Mouse (Mus musculus): ENCODE measurements around the gene Nhlrc3. TPM values are rescaled to one million over a fixed set of nuclear protein-coding genes. Genes with fewer than 3 reads are reported as not detected.

Nhlrc3 gene
- polyA plus RNA-seq, 1 experiment from 2014 or later: 7.9 TPM

GRCm38 (mm10) chr3:53463765-53464114 is 608 bp upstream of the Nhlrc3 start:
- peak overlapping the region; percentile 57 for H3K4me2 ChIP-seq (ENCODE audit: low read depth, severe bottlenecking)
- H3K36me3 ChIP-seq (ENCODE audit: control insufficient read depth, insufficient read depth, low read length): peaks cover 2% of the 10 kb centered on the region; the same call in 1 of the 2 replicates
- ATAC-seq (ENCODE audit: insufficient number of reproducible peaks, low FRiP score, low TSS enrichment, low read depth) (peak; percentile 65), DNase-seq (ENCODE audit: low spot score) (no peak)
- 0 out of 2 replicates have a peak, but pooled peaks cover 3% of the 10 kb centered on the region for H3K4me1 ChIP-seq (ENCODE audit: control insufficient read depth, insufficient read depth, low read length)
- H3K4me3 ChIP-seq (ENCODE audit: low read depth, low read length): peak overlapping the region; percentile 78
- H3K27ac ChIP-seq (replicated peaks; ENCODE audit: low read depth, low read length): peak overlapping the region; percentile 79; the same call in 1 of the 2 replicates
- no peaks in the 10 kb centered on the region for H3K9me3 ChIP-seq (ENCODE audit: control insufficient read depth, low read length)
- H3K9ac ChIP-seq (ENCODE audit: low read length): peak overlapping the region; percentile 87
- WGBS: 0% methylated on average over 31 of the region's 35 CpGs
- H3K27me3 ChIP-seq (ENCODE audit: control insufficient read depth, insufficient read depth, low read length): no peaks in the 10 kb centered on the region

DNA sequence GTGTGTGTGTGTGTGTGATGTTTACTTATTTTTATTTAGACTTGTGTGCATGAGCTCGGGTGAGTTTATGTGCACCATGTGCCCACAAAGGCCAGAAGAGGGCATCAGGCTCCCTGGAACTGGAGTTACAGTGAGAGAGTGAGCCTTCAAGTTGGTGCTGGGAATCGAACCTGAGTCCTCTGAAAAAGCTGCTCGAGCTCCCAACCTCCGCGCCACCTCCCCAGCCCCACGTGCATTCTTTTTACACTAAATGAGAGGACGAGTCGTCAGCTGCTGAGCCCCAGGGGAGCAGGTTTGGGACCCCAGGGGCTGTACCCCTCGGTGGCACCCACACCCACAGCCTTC is 459 bp downstream of the Nhlrc3 start:
- peak overlapping the region; percentile 87 for H3K9ac ChIP-seq (ENCODE audit: low read length)
- 6% methylated on average over 9 of the region's 9 CpGs for WGBS

GRCm38 (mm10) chr3:53460106-53460505 is 3.0 kb downstream of the Nhlrc3 start:
- peaks cover 14% of the 10 kb centered on the region for H3K36me3 ChIP-seq (ENCODE audit: control insufficient read depth, insufficient read depth, low read length)
- no peak for DNase-seq (ENCODE audit: low spot score)

More for the DNA sequence above, 459 bp downstream of the Nhlrc3 start:
- Histone ChIP-seq H3K27ac (replicated peaks; ENCODE audit: low read depth, low read length) (peak overlapping the region; percentile 79; the same call in 1 of the 2 replicates), H3K36me3 (ENCODE audit: control insufficient read depth, insufficient read depth, low read length) (peaks cover 2% of the 10 kb centered on the region), H3K4me3 (ENCODE audit: low read depth, low read length) (peak overlapping the region; percentile 78), H3K4me2 (ENCODE audit: low read depth, severe bottlenecking) (peak overlapping the region; percentile 57), H3K27me3 (ENCODE audit: control insufficient read depth, insufficient read depth, low read length) (no peaks in the 10 kb centered on the region), H3K9me3 (ENCODE audit: control insufficient read depth, low read length) (no peaks in the 10 kb centered on the region), H3K4me1 (ENCODE audit: control insufficient read depth, insufficient read depth, low read length) (0 out of 2 replicates have a peak, but pooled peaks cover 3% of the 10 kb centered on the region)
- no peak for DNase-seq (ENCODE audit: low spot score)
- no peak for ATAC-seq (ENCODE audit: insufficient number of reproducible peaks, low FRiP score, low TSS enrichment, low read depth)

GRCm38 (mm10) chr3:53457750-53458149 is 5.4 kb downstream of the Nhlrc3 start:
- Histone ChIP-seq H3K4me2 (ENCODE audit: low read depth, severe bottlenecking) (no peak overlapping the region), H3K36me3 (ENCODE audit: control insufficient read depth, insufficient read depth, low read length) (peaks cover 16% of the 10 kb centered on the region), H3K9me3 (ENCODE audit: control insufficient read depth, low read length) (no peaks in the 10 kb centered on the region), H3K4me3 (ENCODE audit: low read depth, low read length) (no peak overlapping the region), H3K27ac (replicated peaks; ENCODE audit: low read depth, low read length) (no peak overlapping the region), H3K4me1 (ENCODE audit: control insufficient read depth, insufficient read depth, low read length) (no peaks in the 10 kb centered on the region), H3K9ac (ENCODE audit: low read length) (no peak overlapping the region), H3K27me3 (ENCODE audit: control insufficient read depth, insufficient read depth, low read length) (no peaks in the 10 kb centered on the region)
- DNase-seq (ENCODE audit: low spot score): no peak
- WGBS: 54% methylated on average over 5 of the region's 5 CpGs
- no peak for ATAC-seq (ENCODE audit: insufficient number of reproducible peaks, low FRiP score, low TSS enrichment, low read depth)

More at GRCm38 (mm10) chr3:53460106-53460505, 3.0 kb downstream of the Nhlrc3 start:
- no peaks in the 10 kb centered on the region for H3K4me1 ChIP-seq (ENCODE audit: control insufficient read depth, insufficient read depth, low read length)
- H3K27me3 ChIP-seq (ENCODE audit: control insufficient read depth, insufficient read depth, low read length): no peaks in the 10 kb centered on the region
- H3K9ac ChIP-seq (ENCODE audit: low read length): no peak overlapping the region
- no peak for ATAC-seq (ENCODE audit: insufficient number of reproducible peaks, low FRiP score, low TSS enrichment, low read depth)
- no peak overlapping the region for H3K4me3 ChIP-seq (ENCODE audit: low read depth, low read length)
- H3K4me2 ChIP-seq (ENCODE audit: low read depth, severe bottlenecking): no peak overlapping the region
- WGBS: 86% methylated on average over 9 of the region's 9 CpGs
- no peak overlapping the region for H3K27ac ChIP-seq (replicated peaks; ENCODE audit: low read depth, low read length)
- H3K9me3 ChIP-seq (ENCODE audit: control insufficient read depth, low read length): no peaks in the 10 kb centered on the region

- Histone ChIP-seq H3K4me3 (ENCODE audit: low read depth, low read length) (no peak overlapping the region), H3K4me1 (ENCODE audit: control insufficient read depth, insufficient read depth, low read length) (no peaks in the 10 kb centered on the region), H3K27me3 (ENCODE audit: control insufficient read depth, insufficient read depth, low read length) (no peaks in the 10 kb centered on the region), H3K27ac (replicated peaks; ENCODE audit: low read depth, low read length) (no peak overlapping the region), H3K9me3 (ENCODE audit: control insufficient read depth, low read length) (no peaks in the 10 kb centered on the region), H3K4me2 (ENCODE audit: low read depth, severe bottlenecking) (no peak overlapping the region), H3K9ac (ENCODE audit: low read length) (no peak overlapping the region), H3K36me3 (ENCODE audit: control insufficient read depth, insufficient read depth, low read length) (peaks cover 20% of the 10 kb centered on the region)
- DNase-seq (ENCODE audit: low spot score) (no peak), ATAC-seq (ENCODE audit: insufficient number of reproducible peaks, low FRiP score, low TSS enrichment, low read depth) (no peak)
- 82% methylated on average over 7 of the region's 7 CpGs for WGBS
These were observed 8.1 kb downstream of the Nhlrc3 start for GRCm38 (mm10) chr3:53454984-53455383.

- no peak overlapping the region for H3K27ac ChIP-seq (replicated peaks; ENCODE audit: low read depth, low read length)
- H3K9me3 ChIP-seq (ENCODE audit: control insufficient read depth, low read length): no peaks in the 10 kb centered on the region
- 91% methylated on average over 6 of the region's 6 CpGs for WGBS
- ATAC-seq (ENCODE audit: insufficient number of reproducible peaks, low FRiP score, low TSS enrichment, low read depth) (no peak), DNase-seq (ENCODE audit: low spot score) (no peak)
- H3K4me3 ChIP-seq (ENCODE audit: low read depth, low read length): no peak overlapping the region
- no peaks in the 10 kb centered on the region for H3K27me3 ChIP-seq (ENCODE audit: control insufficient read depth, insufficient read depth, low read length)
- peaks cover 20% of the 10 kb centered on the region for H3K36me3 ChIP-seq (ENCODE audit: control insufficient read depth, insufficient read depth, low read length)
- no peak overlapping the region for H3K9ac ChIP-seq (ENCODE audit: low read length)
- H3K4me1 ChIP-seq (ENCODE audit: control insufficient read depth, insufficient read depth, low read length): no peaks in the 10 kb centered on the region
- H3K4me2 ChIP-seq (ENCODE audit: low read depth, severe bottlenecking): no peak overlapping the region
These were observed 8.6 kb downstream of the Nhlrc3 start for GRCm38 (mm10) chr3:53454561-53454960.

DNA sequence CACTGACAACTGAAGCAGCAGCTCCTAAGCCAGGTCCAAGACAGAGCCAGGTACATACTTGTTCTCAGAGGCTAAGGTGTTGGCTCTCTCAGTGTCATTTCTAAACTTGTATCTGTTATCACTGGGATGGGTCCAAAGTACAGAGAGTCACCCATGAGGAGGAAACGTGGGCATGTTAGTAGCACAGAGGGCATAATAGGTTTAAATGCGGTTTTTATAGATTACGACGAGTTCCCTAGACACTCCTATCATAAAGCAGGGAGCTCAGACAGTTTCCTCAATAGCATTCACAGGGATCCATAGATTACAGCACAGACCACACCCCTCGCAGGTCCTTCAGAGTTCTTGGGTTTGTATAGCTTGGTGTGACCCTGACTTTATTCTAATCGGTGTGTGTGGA is 9.1 kb downstream of the Nhlrc3 start:
- H3K9me3 ChIP-seq (ENCODE audit: control insufficient read depth, low read length): no peaks in the 10 kb centered on the region
- ATAC-seq (ENCODE audit: insufficient number of reproducible peaks, low FRiP score, low TSS enrichment, low read depth) (no peak), DNase-seq (ENCODE audit: low spot score) (no peak)
- H3K4me3 ChIP-seq (ENCODE audit: low read depth, low read length): no peak overlapping the region
- no peak overlapping the region for H3K4me2 ChIP-seq (ENCODE audit: low read depth, severe bottlenecking)
- H3K4me1 ChIP-seq (ENCODE audit: control insufficient read depth, insufficient read depth, low read length): no peaks in the 10 kb centered on the region
- peaks cover 20% of the 10 kb centered on the region for H3K36me3 ChIP-seq (ENCODE audit: control insufficient read depth, insufficient read depth, low read length)
- no peak overlapping the region for H3K27ac ChIP-seq (replicated peaks; ENCODE audit: low read depth, low read length)
- 85% methylated on average over 6 of the region's 6 CpGs for WGBS
- no peak overlapping the region for H3K9ac ChIP-seq (ENCODE audit: low read length)
- no peaks in the 10 kb centered on the region for H3K27me3 ChIP-seq (ENCODE audit: control insufficient read depth, insufficient read depth, low read length)

DNA sequence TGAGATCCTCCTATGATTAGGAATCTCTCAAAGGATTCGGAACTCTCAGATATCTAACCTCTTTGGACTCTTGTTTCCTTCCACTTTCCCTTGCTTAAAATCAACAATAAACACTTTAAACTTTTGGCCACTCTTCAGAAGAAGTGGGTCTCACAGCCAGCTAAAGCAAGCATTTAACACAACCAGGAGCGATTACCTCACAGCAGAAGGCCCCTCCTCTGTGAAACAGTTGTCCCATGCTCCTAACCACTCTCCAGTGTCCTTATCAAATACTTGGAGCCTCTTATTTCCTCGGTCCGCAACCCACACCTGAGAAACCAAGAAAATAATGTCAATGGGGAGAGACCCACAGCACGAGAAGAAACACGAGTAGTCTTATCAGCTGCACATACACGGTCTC is 9.8 kb downstream of the Nhlrc3 start:
- WGBS: 94% methylated on average over 7 of the region's 7 CpGs
- Histone ChIP-seq H3K4me3 (ENCODE audit: low read depth, low read length) (no peak overlapping the region), H3K9me3 (ENCODE audit: control insufficient read depth, low read length) (no peaks in the 10 kb centered on the region), H3K36me3 (ENCODE audit: control insufficient read depth, insufficient read depth, low read length) (peaks cover 20% of the 10 kb centered on the region), H3K4me1 (ENCODE audit: control insufficient read depth, insufficient read depth, low read length) (no peaks in the 10 kb centered on the region), H3K4me2 (ENCODE audit: low read depth, severe bottlenecking) (no peak overlapping the region), H3K9ac (ENCODE audit: low read length) (no peak overlapping the region), H3K27me3 (ENCODE audit: control insufficient read depth, insufficient read depth, low read length) (no peaks in the 10 kb centered on the region), H3K27ac (replicated peaks; ENCODE audit: low read depth, low read length) (no peak overlapping the region)
- no peak for ATAC-seq (ENCODE audit: insufficient number of reproducible peaks, low FRiP score, low TSS enrichment, low read depth)
- no peak for DNase-seq (ENCODE audit: low spot score)

GRCm38 (mm10) chr3:53452351-53452750 is 10.8 kb downstream of the Nhlrc3 start:
- no peaks in the 10 kb centered on the region for H3K9me3 ChIP-seq (ENCODE audit: control insufficient read depth, low read length)
- 91% methylated on average over 10 of the region's 10 CpGs for WGBS
- H3K36me3 ChIP-seq (ENCODE audit: control insufficient read depth, insufficient read depth, low read length): peaks cover 16% of the 10 kb centered on the region
- H3K4me2 ChIP-seq (ENCODE audit: low read depth, severe bottlenecking): no peak overlapping the region
- no peak overlapping the region for H3K4me3 ChIP-seq (ENCODE audit: low read depth, low read length)
- H3K27ac ChIP-seq (replicated peaks; ENCODE audit: low read depth, low read length): no peak overlapping the region
- H3K9ac ChIP-seq (ENCODE audit: low read length): no peak overlapping the region
- ATAC-seq (ENCODE audit: insufficient number of reproducible peaks, low FRiP score, low TSS enrichment, low read depth) (no peak), DNase-seq (ENCODE audit: low spot score) (no peak)
- H3K4me1 ChIP-seq (ENCODE audit: control insufficient read depth, insufficient read depth, low read length): no peaks in the 10 kb centered on the region
- H3K27me3 ChIP-seq (ENCODE audit: control insufficient read depth, insufficient read depth, low read length): no peaks in the 10 kb centered on the region

All from limb, embryonic 11.5 days (tissue).